Mouse (Mus musculus) hindbrain, postnatal 0 days (tissue): ENCODE results near the gene Csnk1g2. TPM values are rescaled to one million over a fixed set of nuclear protein-coding genes. Genes with fewer than 3 reads are reported as not detected.
A peak's percentile ranks its signal among the peaks of the same experiment; 100 is the strongest.

ENCODE experiments used
- ATAC-seq: fragments of 200-750 bp; cut with Nextera tagmentation; 2 replicates; pipeline ENCODE4 v1.8.0; 2017; ENCODE audit warnings: mild to moderate bottlenecking, moderate TSS enrichment, moderate library complexity
- DNase-seq: peaks from one replicate; pipeline ENCODE4 v3.0.0-alpha.2; 2015; ENCODE audit warnings: low spot score
- H3K27ac ChIP-seq: fragments of 300-500 bp; sonication (generic); 2 replicates; pipeline ENCODE4 v1.5.1; 2014; ENCODE audit warnings: mild to moderate bottlenecking
- H3K27me3 ChIP-seq: fragments of 300-500 bp; sonication (generic); 2 replicates; pipeline ENCODE4 v1.6.1; 2014; ENCODE audit warnings: low read length, mixed read lengths; ENCODE audit not compliant: insufficient read depth
- H3K36me3 ChIP-seq: fragments of 300-500 bp; sonication (generic); 2 replicates; pipeline ENCODE4 v1.6.1; 2014; ENCODE audit warnings: low read length, mixed read lengths; ENCODE audit not compliant: insufficient read depth
- H3K4me1 ChIP-seq: fragments of 300-500 bp; sonication (generic); 2 replicates; pipeline ENCODE4 v1.6.1; 2014; ENCODE audit warnings: antibody characterized with exemption, low read length, mixed read lengths; ENCODE audit not compliant: insufficient read depth
- H3K4me2 ChIP-seq: fragments of 300-500 bp; sonication (generic); 2 replicates; pipeline ENCODE4 v1.6.1; 2014; ENCODE audit warnings: low read depth, mild to moderate bottlenecking, low read length, moderate library complexity, mixed read lengths
- H3K4me3 ChIP-seq: fragments of 300-500 bp; sonication (generic); 2 replicates; pipeline ENCODE4 v1.5.1; 2014; ENCODE audit warnings: low read length
- H3K9ac ChIP-seq: fragments of 300-500 bp; sonication (generic); replicated peaks from 2 replicates; pipeline ENCODE4 v1.6.1; 2014; ENCODE audit warnings: mild to moderate bottlenecking, low read length, moderate library complexity, mixed read lengths
- H3K9me3 ChIP-seq: fragments of 300-500 bp; sonication (generic); 2 replicates; pipeline ENCODE4 v1.6.1; 2016; ENCODE audit warnings: low read length, mixed read lengths
- CTCF ChIP-seq: IDR thresholded peaks from 2 replicates; pipeline ENCODE4 v1.5.1; 2016; ENCODE audit warnings: antibody characterized with exemption, control low read depth, low read depth
- whole genome bisulfite sequencing: fragments of 180-500 bp; shearing (Covaris S2); extraction: QIAGEN DNeasy Blood & Tissue Kit; methylation state at CpG from one replicate; pipeline ENCODE4 v1.1.7; 2014; 5-methylcytosine and 5-hydroxymethylcytosine counted together
- polyA plus RNA-seq: library from polyadenylated mRNA; unstranded; fragments of >200 nt; fragmentation: Nextera tagmentation; extraction: Ambion mirVana; gene quantifications from 2 replicates; pipeline ENCODE4 v1.2.1, GENCODE M21; 2015
- total RNA-seq: library from RNA; depleted of rRNA; stranded (reverse); fragments of >200 nt; gene quantifications from 2 replicates; pipeline ENCODE4 v1.2.3, GENCODE M21; 2014

Csnk1g2 gene
- total and polyA plus RNA-seq, 2 experiments from 2014 or later = 94.3 to 156 TPM

DNA sequence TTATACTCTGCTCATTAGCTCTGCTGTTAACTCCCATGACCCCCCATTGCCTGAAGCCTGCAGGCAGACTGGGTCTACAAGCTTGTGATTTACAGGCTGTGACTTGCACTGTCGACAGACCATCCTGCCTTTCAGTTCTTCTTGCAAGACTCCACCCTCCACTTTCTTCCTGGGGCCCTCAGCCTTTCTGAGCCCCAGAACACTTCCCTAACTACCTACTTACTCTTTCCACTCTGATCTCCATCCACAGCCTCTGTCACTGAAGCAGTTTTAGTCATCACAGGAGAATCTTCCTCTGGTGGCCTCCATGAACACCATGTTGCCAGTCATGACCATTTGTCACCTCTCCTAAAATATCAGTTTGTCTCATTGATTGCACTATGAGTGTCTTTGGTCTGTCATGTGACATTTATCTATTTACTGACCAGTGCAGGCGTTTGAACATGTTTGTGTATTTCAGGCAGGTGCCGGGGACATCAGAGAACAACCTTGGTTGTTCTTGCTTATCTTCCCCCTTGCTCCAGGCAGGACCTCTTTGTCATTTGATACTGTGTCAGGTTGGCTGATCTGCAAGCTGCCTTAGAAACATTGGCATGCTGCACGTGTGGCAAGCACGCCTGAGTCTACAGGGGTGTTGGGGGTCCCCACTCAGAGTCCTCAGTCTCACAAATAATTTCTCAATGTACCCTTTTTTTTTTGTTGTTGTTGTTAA lies 41.0 kb downstream of the Csnk1g2 start:
- Histone ChIP-seq H3K4me3 (no peak overlapping the region), H3K36me3 (peaks cover 26% of the 10 kb centered on the region), H3K4me1 (peaks cover 6% of the 10 kb centered on the region; the same call in 1 of the 2 replicates), H3K27me3 (no peaks in the 10 kb centered on the region), H3K9me3 (no peaks in the 10 kb centered on the region), H3K27ac (no peak overlapping the region), H3K9ac (no peak overlapping the region), H3K4me2 (no peak overlapping the region)
- ATAC-seq (no peak), DNase-seq (no peak)
- no peak for TF ChIP-seq CTCF
- WGBS = 64% methylated on average over 5 of the region's 5 CpGs

DNA sequence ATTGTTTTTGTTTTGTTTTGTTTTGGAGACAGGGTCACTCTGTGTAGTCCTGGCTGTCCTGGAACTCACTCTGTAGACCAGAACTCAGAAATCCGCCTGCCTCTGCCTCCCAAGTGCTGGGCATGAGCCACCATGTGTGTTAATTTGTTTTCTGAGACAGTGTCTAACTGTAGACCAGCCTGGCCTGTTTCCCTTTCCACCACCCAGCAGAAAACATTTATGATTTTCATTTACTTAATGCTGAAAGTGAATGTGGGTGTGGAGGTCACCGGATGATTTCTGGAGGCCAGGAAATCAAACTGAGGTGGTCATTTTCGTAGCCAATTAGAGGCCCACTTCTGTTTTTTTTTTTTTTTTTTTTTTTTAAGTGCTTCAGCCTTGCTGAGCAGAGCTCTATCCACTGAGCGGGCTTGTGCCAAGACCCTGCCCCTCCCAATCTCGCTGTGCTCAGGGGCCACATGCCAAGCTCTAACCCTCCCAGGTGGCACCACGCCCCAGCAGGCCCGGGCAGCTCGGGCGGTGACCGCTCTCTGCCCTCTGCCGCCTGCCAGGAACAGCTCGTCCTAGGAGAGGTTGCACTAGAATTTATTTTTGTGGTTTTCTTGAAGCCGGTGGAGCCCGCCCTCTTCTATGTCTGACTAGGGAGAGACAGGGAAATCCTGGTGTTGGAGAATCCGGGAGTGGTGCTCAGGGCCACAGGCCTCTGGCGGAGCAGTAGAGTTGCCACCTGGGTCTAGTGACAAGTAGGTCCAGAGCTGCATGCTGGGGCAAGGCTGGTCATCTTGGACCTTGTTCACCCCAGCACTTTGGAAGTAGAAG lies 41.8 kb downstream of the Csnk1g2 start:
- H3K4me3 ChIP-seq = no peak overlapping the region
- WGBS = 31% methylated on average over 16 of the region's 16 CpGs
- no peak overlapping the region for H3K9ac ChIP-seq
- TF ChIP-seq CTCF = no peak
- DNase-seq (peak; percentile 28), ATAC-seq (peak; percentile 28; the same call in 1 of the 2 replicates)
- 0 out of 2 replicates have a peak overlapping the region, but pooled peaks have one; percentile 19 for H3K4me2 ChIP-seq
- peak overlapping the region; percentile 54; the same call in 1 of the 2 replicates for H3K27ac ChIP-seq
- H3K27me3 ChIP-seq = no peaks in the 10 kb centered on the region
- H3K36me3 ChIP-seq = peaks cover 33% of the 10 kb centered on the region
- H3K4me1 ChIP-seq = peaks cover 6% of the 10 kb centered on the region; the same call in 1 of the 2 replicates
- no peaks in the 10 kb centered on the region for H3K9me3 ChIP-seq

DNA sequence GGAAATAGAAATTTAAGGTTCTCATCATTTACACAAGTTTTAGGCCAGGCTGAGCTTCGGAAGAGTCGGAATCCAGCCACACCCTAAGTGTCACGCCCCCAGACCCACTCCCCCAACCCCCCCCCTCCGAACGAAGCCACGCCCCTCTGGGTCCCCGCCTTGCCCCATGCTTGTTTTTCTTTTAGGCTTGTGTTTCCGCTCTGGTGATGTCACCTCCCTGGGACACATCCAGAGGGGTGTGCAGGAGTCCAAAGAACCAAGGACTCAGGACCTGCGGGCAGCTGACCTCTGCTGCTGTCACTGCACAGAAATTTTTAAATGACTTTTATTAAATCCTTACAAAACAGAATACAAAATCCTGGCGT lies 42.4 kb downstream of the Csnk1g2 start:
- ATAC-seq (no peak), DNase-seq (no peak)
- Histone ChIP-seq H3K4me3 (no peak overlapping the region), H3K27me3 (no peaks in the 10 kb centered on the region), H3K4me1 (peaks cover 6% of the 10 kb centered on the region; the same call in 1 of the 2 replicates), H3K27ac (peak overlapping the region; percentile 54; the same call in 1 of the 2 replicates), H3K9ac (no peak overlapping the region), H3K9me3 (no peaks in the 10 kb centered on the region), H3K4me2 (0 out of 2 replicates have a peak overlapping the region, but pooled peaks have one; percentile 19), H3K36me3 (peaks cover 37% of the 10 kb centered on the region)
- no peak for TF ChIP-seq CTCF
- 21% methylated on average over 10 of the region's 10 CpGs for WGBS

DNA sequence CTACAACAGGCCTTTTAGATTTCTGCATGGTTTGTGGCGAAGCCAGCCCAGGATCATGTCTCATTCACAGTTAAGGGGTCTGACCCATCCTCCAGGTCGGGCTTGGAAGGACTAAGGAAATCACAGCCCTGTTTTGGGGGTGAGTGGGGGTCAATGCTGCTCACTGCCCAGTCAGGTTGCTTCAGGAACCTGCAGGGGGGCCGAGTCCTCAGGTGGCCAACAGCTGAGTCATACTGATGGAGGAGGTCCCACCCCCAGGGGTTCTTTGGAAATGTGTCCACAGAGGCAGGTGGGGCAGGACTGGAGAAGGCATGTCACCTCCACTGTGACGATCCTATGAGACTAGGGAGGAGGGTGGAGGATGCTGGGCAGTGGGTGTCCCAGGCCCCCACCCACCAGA lies 42.8 kb downstream of the Csnk1g2 start:
- H3K9ac ChIP-seq = no peak overlapping the region
- no peak for TF ChIP-seq CTCF
- peaks cover 6% of the 10 kb centered on the region; the same call in 1 of the 2 replicates for H3K4me1 ChIP-seq
- no peaks in the 10 kb centered on the region for H3K9me3 ChIP-seq
- 76% methylated on average over 4 of the region's 4 CpGs for WGBS
- no peaks in the 10 kb centered on the region for H3K27me3 ChIP-seq
- no peak overlapping the region for H3K4me3 ChIP-seq
- H3K36me3 ChIP-seq = peaks cover 42% of the 10 kb centered on the region
- ATAC-seq = no peak
- H3K27ac ChIP-seq = peak overlapping the region; percentile 41; the same call in 1 of the 2 replicates
- no peak for DNase-seq
- no peak overlapping the region for H3K4me2 ChIP-seq

DNA sequence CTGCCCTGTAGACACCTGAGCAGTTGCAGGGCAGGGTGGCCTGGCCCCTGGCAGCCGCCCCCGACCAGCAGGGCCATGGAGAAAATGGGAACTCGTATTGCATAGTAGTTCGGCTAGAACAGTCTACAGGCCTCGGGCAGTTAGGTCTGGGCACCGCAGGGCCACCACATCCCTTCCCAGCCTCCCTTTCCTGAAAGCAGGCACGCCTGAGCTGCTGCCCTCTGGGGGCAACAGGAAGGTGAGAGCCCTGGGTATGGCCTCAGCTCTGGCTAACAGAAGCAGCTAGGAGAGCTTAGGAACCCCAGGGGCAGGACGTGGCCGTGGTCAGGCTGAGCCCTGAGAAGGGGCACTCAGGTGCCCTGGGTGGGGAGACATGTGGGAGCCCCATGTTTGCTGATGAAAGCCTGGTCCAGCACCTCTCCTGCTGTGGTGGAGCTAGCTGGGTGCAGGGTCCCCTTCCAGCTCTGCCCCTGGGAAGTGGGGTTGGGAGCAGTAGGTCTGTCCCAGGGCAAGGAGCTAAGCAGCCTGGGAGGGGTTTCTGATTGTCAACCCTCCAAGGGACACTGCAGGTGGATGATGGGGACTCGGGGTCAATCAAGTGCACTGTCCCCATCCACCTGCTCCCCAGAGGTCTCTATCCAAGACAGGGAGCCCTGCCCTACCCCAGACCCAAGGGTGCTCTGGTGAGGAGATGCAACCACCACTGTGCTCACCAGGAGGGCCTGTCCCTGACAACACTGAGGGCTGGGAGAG lies 43.5 kb downstream of the Csnk1g2 start:
- no peak for DNase-seq
- H3K4me2 ChIP-seq = no peak overlapping the region
- TF ChIP-seq CTCF = peak; percentile 11; the same call in 1 of the 2 replicates
- H3K36me3 ChIP-seq = peaks cover 48% of the 10 kb centered on the region
- 67% methylated on average over 10 of the region's 10 CpGs for WGBS
- peaks cover 6% of the 10 kb centered on the region; the same call in 1 of the 2 replicates for H3K4me1 ChIP-seq
- H3K27me3 ChIP-seq = no peaks in the 10 kb centered on the region
- H3K9ac ChIP-seq = no peak overlapping the region
- 0 out of 2 replicates have a peak overlapping the region, but pooled peaks have one; percentile 41 for H3K27ac ChIP-seq
- no peak for ATAC-seq
- no peaks in the 10 kb centered on the region for H3K9me3 ChIP-seq
- H3K4me3 ChIP-seq = no peak overlapping the region

DNA sequence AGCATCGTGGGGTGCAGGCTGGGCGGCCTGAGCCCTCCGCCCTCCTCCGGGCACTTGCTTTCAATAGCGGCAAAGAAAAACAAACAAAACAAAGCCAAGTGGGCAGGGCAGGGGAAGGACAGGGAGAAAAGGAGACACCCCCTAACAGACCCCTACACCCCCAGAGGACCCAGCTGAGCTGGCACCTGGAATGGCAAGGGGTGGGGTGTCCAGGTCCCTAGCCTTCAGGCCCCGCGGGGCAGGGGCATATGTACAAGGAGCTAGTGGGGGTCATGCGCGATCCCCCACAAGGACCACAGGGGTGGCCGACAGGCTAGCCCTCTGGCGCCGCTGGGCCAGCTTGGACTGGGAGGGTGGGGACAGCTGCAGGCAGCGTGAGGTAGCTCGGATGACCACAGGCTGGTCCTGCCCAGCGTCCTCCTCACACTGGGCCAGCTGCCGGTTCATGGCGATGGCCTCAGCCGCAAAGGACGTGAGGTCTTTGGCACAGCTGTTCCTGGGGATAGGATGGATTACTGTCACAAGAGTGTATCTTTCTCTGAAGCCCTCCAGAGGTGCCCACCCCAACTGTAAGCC lies 44.3 kb downstream of the Csnk1g2 start:
- H3K4me1 ChIP-seq = peaks cover 6% of the 10 kb centered on the region; the same call in 1 of the 2 replicates
- peaks cover 55% of the 10 kb centered on the region for H3K36me3 ChIP-seq
- H3K27ac ChIP-seq = no peak overlapping the region
- no peak overlapping the region for H3K4me2 ChIP-seq
- H3K9ac ChIP-seq = no peak overlapping the region
- no peak for TF ChIP-seq CTCF
- ATAC-seq = no peak
- H3K27me3 ChIP-seq = no peaks in the 10 kb centered on the region
- H3K4me3 ChIP-seq = no peak overlapping the region
- no peak for DNase-seq
- H3K9me3 ChIP-seq = no peaks in the 10 kb centered on the region
- 84% methylated on average over 19 of the region's 19 CpGs for WGBS
